Mouse (Mus musculus): ENCODE data around the gene Orc2.

Orc2 gene

GRCm38 (mm10) chr1:58504577-58505254 lies at the start of gene Orc2:
Gene Orc2 (minus strand): TSS chr1:58505109.
- peak; percentile 84 for DNase-seq (ENCODE audit: low spot score)

- DNase-seq (ENCODE audit: low spot score) = no peak
These were observed 36.5 kb upstream of the Orc2 start for GRCm38 (mm10) chr1:58541386-58541785.

- no peak for DNase-seq (ENCODE audit: low spot score)
These were observed 2.3 kb upstream of the Orc2 start for GRCm38 (mm10) chr1:58507249-58507648.

- no peak for DNase-seq (ENCODE audit: low spot score)
These were observed 1.0 kb downstream of the Orc2 start for GRCm38 (mm10) chr1:58503793-58504370.

GRCm38 (mm10) chr1:58503134-58503533 lies 1.8 kb downstream of the Orc2 start:
- no peak for DNase-seq (ENCODE audit: low spot score)

GRCm38 (mm10) chr1:58498758-58499157 lies 6.2 kb downstream of the Orc2 start:
- DNase-seq (ENCODE audit: low spot score) = no peak

GRCm38 (mm10) chr1:58497678-58498077 lies 7.2 kb downstream of the Orc2 start:
- DNase-seq (ENCODE audit: low spot score) = no peak

GRCm38 (mm10) chr1:58495603-58496002 lies 9.3 kb downstream of the Orc2 start:
- no peak for DNase-seq (ENCODE audit: low spot score)

- DNase-seq (ENCODE audit: low spot score) = no peak
These were observed 22.3 kb downstream of the Orc2 start for GRCm38 (mm10) chr1:58482647-58483046.

GRCm38 (mm10) chr1:58475662-58476061 lies 29.2 kb downstream of the Orc2 start:
- DNase-seq (ENCODE audit: low spot score) = no peak

- DNase-seq (ENCODE audit: low spot score) = no peak
These were observed 39.3 kb downstream of the Orc2 start for GRCm38 (mm10) chr1:58465561-58465960.

GRCm38 (mm10) chr1:58465042-58465441 lies 39.9 kb downstream of the Orc2 start:
- DNase-seq (ENCODE audit: low spot score) = no peak

GRCm38 (mm10) chr1:58463935-58464334 lies 41.0 kb downstream of the Orc2 start:
- no peak for DNase-seq (ENCODE audit: low spot score)

GRCm38 (mm10) chr1:58460566-58460965 lies 44.3 kb downstream of the Orc2 start:
- no peak for DNase-seq (ENCODE audit: low spot score)

GRCm38 (mm10) chr1:58458867-58459266 lies 46.0 kb downstream of the Orc2 start:
- DNase-seq (ENCODE audit: low spot score) = no peak

GRCm38 (mm10) chr1:58458175-58458574 lies 46.7 kb downstream of the Orc2 start:
- no peak for DNase-seq (ENCODE audit: low spot score)

- no peak for DNase-seq (ENCODE audit: low spot score)
These were observed 50.6 kb downstream of the Orc2 start for GRCm38 (mm10) chr1:58454316-58454715.

GRCm38 (mm10) chr1:58448396-58448795 lies 56.5 kb downstream of the Orc2 start:
- DNase-seq (ENCODE audit: low spot score) = no peak

- no peak for DNase-seq (ENCODE audit: low spot score)
These were observed 57.1 kb downstream of the Orc2 start for GRCm38 (mm10) chr1:58447766-58448165.

- DNase-seq (ENCODE audit: low spot score) = no peak
These were observed 59.0 kb downstream of the Orc2 start for GRCm38 (mm10) chr1:58445861-58446260.

GRCm38 (mm10) chr1:58445143-58445722 lies 59.7 kb downstream of the Orc2 start, which contains the start of the genes Nif3l1 and Ppil3:
Gene Nif3l1 (plus strand): TSS chr1:58445151.
Gene Ppil3 (minus strand): TSS chr1:58445486.
- DNase-seq (ENCODE audit: low spot score) = peak; percentile 82

GRCm38 (mm10) chr1:58444691-58445090 lies 60.2 kb downstream of the Orc2 start:
- DNase-seq (ENCODE audit: low spot score) = no peak

GRCm38 (mm10) chr1:58424551-58424950 lies 80.4 kb downstream of the Orc2 start:
- DNase-seq (ENCODE audit: low spot score) = no peak

Measured in ovary, adult 18-20 months (tissue).